Mouse (Mus musculus) forebrain, postnatal 0 days (tissue): ENCODE data around the gene Mrps18c. TPM values are rescaled to one million over a fixed set of nuclear protein-coding genes. Genes with fewer than 3 reads are reported as not detected.

Source experiments
- ATAC-seq: fragments of 200-750 bp; cut with Nextera tagmentation; 2 replicates; pipeline ENCODE4 v1.8.0; 2017; ENCODE audit warnings: mild to moderate bottlenecking, moderate library complexity
- DNase-seq: peaks from one replicate; pipeline ENCODE4 v3.0.0-alpha.2; 2015
- H3K27ac ChIP-seq: fragments of 300-500 bp; sonication (generic); 2 replicates; pipeline ENCODE4 v1.5.1; 2014; ENCODE audit warnings: low read depth, mild to moderate bottlenecking, antibody characterized with exemption, low read length, moderate library complexity, mixed read lengths
- H3K27me3 ChIP-seq: fragments of 300-500 bp; sonication (generic); 2 replicates; pipeline ENCODE4 v1.6.1; 2014; ENCODE audit warnings: mild to moderate bottlenecking, low read length, mixed read lengths; ENCODE audit not compliant: insufficient read depth
- H3K36me3 ChIP-seq: fragments of 300-500 bp; sonication (generic); 2 replicates; pipeline ENCODE4 v1.6.1; 2014; ENCODE audit warnings: mild to moderate bottlenecking, moderate library complexity; ENCODE audit not compliant: insufficient read depth
- H3K4me1 ChIP-seq: fragments of 300-500 bp; sonication (generic); 2 replicates; pipeline ENCODE4 v1.6.1; 2014; ENCODE audit warnings: antibody characterized with exemption; ENCODE audit not compliant: insufficient read depth
- H3K4me2 ChIP-seq: fragments of 300-500 bp; sonication (generic); 2 replicates; pipeline ENCODE4 v1.6.1; 2014; ENCODE audit warnings: low read depth, mild to moderate bottlenecking, moderate library complexity
- H3K4me3 ChIP-seq: fragments of 300-500 bp; sonication (generic); 2 replicates; pipeline ENCODE4 v1.5.1; 2014; ENCODE audit warnings: low read depth, low read length, mixed read lengths
- H3K9ac ChIP-seq: fragments of 300-500 bp; sonication (generic); 2 replicates; pipeline ENCODE4 v1.6.1; 2014; ENCODE audit warnings: mild to moderate bottlenecking
- H3K9me3 ChIP-seq: fragments of 300-500 bp; sonication (generic); 2 replicates; pipeline ENCODE4 v1.6.1; 2016; ENCODE audit warnings: low read length
- CTCF ChIP-seq: sonication (generic); IDR thresholded peaks from 2 replicates; pipeline ENCODE4 v1.5.1; 2016; ENCODE audit warnings: antibody characterized with exemption, control low read depth, low read depth
- WGBS: fragments of 180-500 bp; shearing (Covaris S2); extraction: QIAGEN DNeasy Blood & Tissue Kit; methylation state at CpG from one replicate; pipeline ENCODE4 v1.1.7; 2014; 5-methylcytosine and 5-hydroxymethylcytosine counted together
- polyA plus RNA-seq: library from polyadenylated mRNA; unstranded; fragments of >200 nt; fragmentation: Nextera tagmentation; extraction: Ambion mirVana; gene quantifications from 2 replicates; pipeline ENCODE4 v1.2.1, GENCODE M21; 2015
- total RNA-seq: library from RNA; depleted of rRNA; stranded (reverse); fragments of >200 nt; gene quantifications from 2 replicates; pipeline ENCODE4 v1.2.3, GENCODE M21; 2014; rRNA removed

Gene Mrps18c
- total and polyA plus RNA-seq, 2 experiments from 2014 or later, result 56.1 to 188 TPM

DNA sequence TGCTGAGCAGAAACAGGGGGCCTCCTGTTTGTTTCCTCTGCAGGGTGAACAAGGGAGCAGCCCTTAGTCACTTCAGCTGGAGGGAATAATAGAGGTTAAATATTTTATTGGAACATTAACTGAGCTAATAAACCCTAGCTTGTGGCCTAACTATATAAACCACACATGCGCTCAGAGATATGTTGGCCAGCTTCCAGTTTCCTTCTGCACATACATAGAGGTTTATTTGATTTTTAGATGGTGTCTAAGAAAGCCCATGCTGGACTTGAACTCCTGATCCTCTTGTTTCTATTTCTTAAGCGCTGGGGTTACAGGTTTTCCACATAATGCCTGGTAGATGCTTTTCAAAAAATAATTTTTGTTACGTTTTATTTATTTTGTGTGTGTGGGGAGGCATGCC is 46.1 kb downstream of the Mrps18c start:
- Histone ChIP-seq H3K27me3 (peaks cover 29% of the 10 kb centered on the region), H3K9ac (no peak overlapping the region), H3K4me1 (no peaks in the 10 kb centered on the region), H3K36me3 (no peaks in the 10 kb centered on the region), H3K4me3 (no peak overlapping the region), H3K9me3 (no peaks in the 10 kb centered on the region), H3K27ac (no peak overlapping the region), H3K4me2 (no peak overlapping the region)
- no peak for TF ChIP-seq CTCF
- 59% methylated on average over 3 of the region's 3 CpGs for WGBS
- no peak for ATAC-seq
- DNase-seq, result no peak

DNA sequence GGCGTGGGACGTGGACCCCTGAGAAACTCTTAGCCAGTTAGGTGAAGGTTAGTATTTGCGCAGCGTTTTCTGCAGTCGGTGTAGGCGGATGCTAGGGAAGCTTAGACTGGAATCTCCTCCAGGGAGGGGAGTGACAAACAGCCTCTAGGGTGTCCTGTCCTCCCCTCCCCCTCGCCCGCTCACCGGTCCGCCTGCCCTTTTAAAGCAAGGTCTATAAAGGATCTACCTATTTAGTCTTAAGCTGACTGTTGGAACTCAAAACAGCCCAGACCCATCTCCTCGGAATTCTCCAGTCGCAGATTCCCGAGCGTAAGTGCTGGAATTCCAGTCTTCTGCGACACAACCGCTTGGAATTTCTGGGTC is 47.0 kb downstream of the Mrps18c start, which contains the start of gene Gpat3:
Gene Gpat3, plus strand, starts transcription at position 229 of the 363 bp plus-strand sequence.
- WGBS, result 2% methylated on average over 16 of the region's 16 CpGs
- H3K4me1 ChIP-seq, result no peaks in the 10 kb centered on the region
- H3K27ac ChIP-seq, result no peak within 1 kb of the TSS
- TF ChIP-seq CTCF, result no peak
- DNase-seq (peak; percentile 14), ATAC-seq (no peak)
- H3K4me3 ChIP-seq, result peak within 1 kb of the TSS; percentile 60
- peak within 1 kb of the TSS; percentile 53 for H3K9ac ChIP-seq
- no peaks in the 10 kb centered on the region for H3K9me3 ChIP-seq
- H3K27me3 ChIP-seq, result peaks cover 29% of the 10 kb centered on the region
- no peaks in the 10 kb centered on the region for H3K36me3 ChIP-seq
- H3K4me2 ChIP-seq, result peak within 1 kb of the TSS; percentile 98

DNA sequence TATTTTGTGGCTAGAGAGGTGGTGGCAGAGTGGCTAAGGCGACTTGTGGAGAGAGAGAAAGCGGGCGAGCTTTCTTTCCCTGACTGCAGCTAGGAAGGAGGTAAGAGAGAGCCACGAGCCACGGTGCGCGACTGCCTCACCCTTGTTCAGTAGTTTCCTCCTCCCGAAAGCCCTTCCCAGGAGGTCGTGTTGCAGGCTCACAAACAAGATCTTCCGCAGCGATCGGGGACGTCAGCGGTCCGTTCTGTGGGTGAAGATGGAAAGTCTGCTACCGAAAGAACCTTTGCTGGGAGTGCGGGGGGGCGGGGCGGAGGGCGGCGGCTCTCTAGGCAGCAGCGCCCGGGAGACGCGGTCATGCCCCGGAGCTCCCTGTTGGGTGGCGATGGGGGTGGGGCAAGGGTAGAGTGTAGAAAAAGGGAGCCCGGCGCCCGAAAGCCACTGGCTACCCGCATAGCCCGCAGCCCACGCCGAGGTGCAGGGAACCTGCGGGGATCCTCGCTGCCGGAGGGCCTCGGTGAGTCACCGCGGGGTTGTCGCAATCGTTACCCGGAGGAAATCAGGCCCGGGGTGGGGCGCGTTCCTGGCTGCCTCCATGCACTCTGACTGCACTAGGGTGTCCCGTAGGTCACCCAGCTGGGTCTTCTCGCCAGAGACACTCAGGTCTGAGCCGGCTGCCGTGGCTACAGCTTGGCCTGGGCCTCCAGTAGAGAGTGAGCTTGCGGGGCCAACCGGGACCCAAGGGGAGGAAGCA is 47.6 kb downstream of the Mrps18c start:
- Histone ChIP-seq H3K27ac (no peak overlapping the region), H3K9ac (peak overlapping the region; percentile 53), H3K27me3 (peaks cover 29% of the 10 kb centered on the region), H3K4me1 (no peaks in the 10 kb centered on the region), H3K9me3 (no peaks in the 10 kb centered on the region), H3K4me2 (peak overlapping the region; percentile 98), H3K36me3 (no peaks in the 10 kb centered on the region), H3K4me3 (peak overlapping the region; percentile 60)
- 2% methylated on average over 52 of the region's 52 CpGs for WGBS
- ATAC-seq, result peak; percentile 72
- TF ChIP-seq CTCF, result no peak
- DNase-seq, result peak; percentile 42

DNA sequence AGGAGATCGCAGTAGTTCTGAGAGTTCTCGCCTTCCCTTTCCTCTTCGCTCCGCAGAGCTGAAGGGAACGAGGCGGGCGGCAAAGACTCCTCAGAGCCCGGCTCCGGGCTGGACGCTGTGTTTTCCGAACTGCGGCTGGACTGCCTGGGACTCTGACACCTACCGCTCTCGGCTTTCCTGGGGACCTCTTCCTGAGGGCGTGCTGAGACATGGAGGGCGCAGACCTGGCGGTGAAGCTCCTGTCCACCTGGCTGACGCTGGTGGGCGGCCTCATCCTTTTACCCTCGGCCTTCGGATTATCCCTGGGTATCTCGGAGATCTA is 48.1 kb downstream of the Mrps18c start:
- no peaks in the 10 kb centered on the region for H3K4me1 ChIP-seq
- no peak for TF ChIP-seq CTCF
- DNase-seq, result no peak
- no peak overlapping the region for H3K27ac ChIP-seq
- peak overlapping the region; percentile 60 for H3K4me3 ChIP-seq
- H3K4me2 ChIP-seq, result peak overlapping the region; percentile 98
- WGBS, result 2% methylated on average over 22 of the region's 22 CpGs
- H3K27me3 ChIP-seq, result peaks cover 29% of the 10 kb centered on the region
- no peaks in the 10 kb centered on the region for H3K36me3 ChIP-seq
- ATAC-seq, result no peak
- H3K9ac ChIP-seq, result peak overlapping the region; percentile 53
- H3K9me3 ChIP-seq, result no peaks in the 10 kb centered on the region

DNA sequence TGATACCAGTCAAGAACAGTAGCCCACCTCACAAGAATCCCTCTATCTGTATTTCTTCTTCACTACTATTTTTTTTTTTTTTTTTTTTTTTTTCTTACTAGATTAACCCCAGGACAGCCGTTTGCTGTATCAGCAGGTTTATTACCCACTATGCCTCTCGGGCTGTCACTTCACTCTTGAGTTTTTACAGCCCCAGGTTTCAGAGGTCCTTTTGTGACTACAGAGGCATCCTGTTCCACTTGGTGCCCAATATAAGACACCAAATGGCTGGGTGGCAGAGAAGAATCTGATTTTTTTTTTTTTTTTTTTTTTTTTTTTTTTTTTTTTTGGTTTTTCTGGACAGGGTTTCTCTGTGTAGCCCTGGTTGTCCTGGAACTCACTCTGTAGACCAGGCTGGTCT is 48.7 kb downstream of the Mrps18c start:
- ATAC-seq, result no peak
- Histone ChIP-seq H3K27me3 (peaks cover 29% of the 10 kb centered on the region), H3K4me1 (no peaks in the 10 kb centered on the region), H3K4me2 (peak overlapping the region; percentile 98), H3K27ac (no peak overlapping the region), H3K4me3 (peak overlapping the region; percentile 60), H3K36me3 (no peaks in the 10 kb centered on the region), H3K9me3 (no peaks in the 10 kb centered on the region), H3K9ac (no peak overlapping the region)
- WGBS, result 23% methylated on average over 2 of the region's 2 CpGs
- TF ChIP-seq CTCF, result no peak
- DNase-seq, result no peak

DNA sequence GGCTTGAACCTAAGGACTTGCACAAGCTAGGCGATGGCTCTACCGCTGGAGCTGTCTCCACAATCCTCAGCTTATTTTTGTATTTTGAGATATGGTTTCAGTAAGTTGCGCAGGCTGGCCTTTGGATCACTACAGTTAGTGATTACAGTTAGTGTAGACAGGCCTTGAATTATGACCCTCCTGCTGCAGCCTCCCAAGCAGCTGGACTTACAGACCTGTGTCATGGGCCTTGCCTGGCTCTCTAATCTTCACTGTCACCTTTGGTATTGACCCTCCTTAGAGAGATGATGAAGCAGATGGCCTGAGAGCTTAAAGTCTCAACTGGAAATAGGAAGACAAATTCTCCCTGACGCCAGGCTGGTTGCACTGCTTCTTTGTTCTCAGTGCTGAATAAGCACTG is 55.5 kb downstream of the Mrps18c start:
- no peak for TF ChIP-seq CTCF
- 88% methylated on average over 4 of the region's 4 CpGs for WGBS

More for the DNA sequence above, 55.5 kb downstream of the Mrps18c start:
- no peak for DNase-seq
- Histone ChIP-seq H3K27ac (no peak overlapping the region), H3K4me1 (no peaks in the 10 kb centered on the region), H3K9me3 (no peaks in the 10 kb centered on the region), H3K4me3 (no peak overlapping the region), H3K4me2 (no peak overlapping the region), H3K9ac (no peak overlapping the region), H3K27me3 (no peaks in the 10 kb centered on the region), H3K36me3 (no peaks in the 10 kb centered on the region)
- ATAC-seq, result no peak

Other genes starting within 250 kb of the Mrps18c start
- 0.38 and 3.5 TPM in 2 replicates for gene Plac8, start 226.4 kb upstream of the Mrps18c start, total RNA-seq
- gene Plac8, start 226.4 kb upstream of the Mrps18c start, polyA plus RNA-seq, result 1.5 and 2.0 TPM in 2 replicates
- 77.0 and 81.3 TPM in 2 replicates for gene Coq2, start 123.5 kb upstream of the Mrps18c start, total RNA-seq
- 65.1 TPM in 2 replicates for gene Coq2, start 123.5 kb upstream of the Mrps18c start, polyA plus RNA-seq
- 0.92 and 1.1 TPM in 2 replicates for gene Hpse, start 78.9 kb upstream of the Mrps18c start, total RNA-seq
- 0.41 and 0.58 TPM in 2 replicates for gene Hpse, start 78.9 kb upstream of the Mrps18c start, polyA plus RNA-seq
- gene Helq, start within 50 bp of the Mrps18c start, total RNA-seq, result 17.4 and 17.9 TPM in 2 replicates
- 6.6 and 9.0 TPM in 2 replicates for gene Helq, start within 50 bp of the Mrps18c start, polyA plus RNA-seq
- 5.2 and 6.0 TPM in 2 replicates for gene Abraxas1, start 22.3 kb downstream of the Mrps18c start, total RNA-seq
- 7.7 and 10.3 TPM in 2 replicates for gene Abraxas1, start 22.3 kb downstream of the Mrps18c start, polyA plus RNA-seq
- gene Gpat3, start 47.1 kb downstream of the Mrps18c start, total RNA-seq, result 1.2 and 4.2 TPM in 2 replicates
- gene Gpat3, start 47.1 kb downstream of the Mrps18c start, polyA plus RNA-seq, result 0.53 and 0.77 TPM in 2 replicates